Mouse (Mus musculus): Measurements from ENCODE around the gene Bod1l.

The Bod1l gene

GRCm38 (mm10) chr5:41844147-41844529 lies at the start of gene Bod1l:
TSS of gene Bod1l (minus strand) at chr5:41844315.
- DNase-seq (ENCODE audit: low spot score in 2 of 2) = peak; percentile 98 to 99

GRCm38 (mm10) chr5:41893351-41893750 lies 49.2 kb upstream of the Bod1l start:
- DNase-seq (ENCODE audit: low spot score in 2 of 2) = no peak

GRCm38 (mm10) chr5:41890871-41891270 lies 46.8 kb upstream of the Bod1l start:
- DNase-seq (ENCODE audit: low spot score in 2 of 2) = no peak

DNA sequence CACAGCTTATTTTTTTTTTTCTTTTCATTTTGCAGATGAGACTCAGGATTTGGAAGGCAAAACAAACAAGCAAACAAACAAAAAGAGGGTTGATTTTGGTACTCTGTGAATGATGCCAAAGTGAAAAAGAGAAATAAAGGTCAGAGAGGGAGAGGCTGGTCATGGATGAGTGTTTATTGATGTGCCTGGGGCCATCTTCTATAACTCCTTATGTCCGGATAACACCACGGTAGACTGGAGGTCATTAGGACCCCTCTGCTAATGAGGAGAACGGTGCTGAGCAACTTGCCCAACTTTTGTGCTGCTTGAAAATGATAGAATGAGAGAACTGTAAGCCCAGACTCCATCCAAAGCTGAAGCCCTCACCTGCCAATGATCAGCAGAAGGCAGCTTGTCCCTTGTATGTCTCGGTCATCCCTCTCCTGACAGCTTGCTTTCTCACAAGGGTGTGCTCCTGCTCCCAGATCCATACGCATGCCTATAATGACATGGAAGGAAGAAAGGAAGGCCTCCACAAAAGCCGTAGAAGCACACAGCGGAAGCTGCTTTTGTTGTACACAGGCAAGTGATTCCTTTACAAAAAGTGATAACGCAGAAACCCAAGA lies 45.2 kb upstream of the Bod1l start:
- no peak for DNase-seq (ENCODE audit: low spot score in 2 of 2)

GRCm38 (mm10) chr5:41888834-41889233 lies 44.7 kb upstream of the Bod1l start:
- no peak for DNase-seq (ENCODE audit: low spot score in 2 of 2)

- peak; percentile 30 to 62 for DNase-seq (ENCODE audit: low spot score in 2 of 2)
These were observed 43.6 kb upstream of the Bod1l start for GRCm38 (mm10) chr5:41887738-41888137.

DNA sequence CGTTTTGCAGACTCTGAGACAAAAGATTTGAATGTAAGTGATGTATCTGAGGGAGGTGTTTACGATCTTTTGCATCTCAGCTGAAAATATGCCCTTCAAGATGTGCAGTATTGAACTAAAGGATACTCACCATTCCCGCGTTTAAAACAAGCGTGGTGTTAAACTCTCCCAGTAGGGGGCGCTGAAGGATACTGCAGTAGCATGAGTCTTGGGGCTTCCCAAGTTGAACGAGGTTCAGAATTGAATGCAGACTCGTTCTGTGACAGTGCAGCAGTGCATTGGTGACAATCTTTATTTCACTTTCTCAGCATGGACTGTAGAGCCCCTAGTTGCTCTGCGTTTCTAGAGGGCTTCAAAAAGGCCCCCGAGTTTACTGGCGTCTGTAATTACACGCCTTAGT lies 40.4 kb upstream of the Bod1l start:
- DNase-seq (ENCODE audit: low spot score in 2 of 2) = peak; percentile 35 to 57

DNA sequence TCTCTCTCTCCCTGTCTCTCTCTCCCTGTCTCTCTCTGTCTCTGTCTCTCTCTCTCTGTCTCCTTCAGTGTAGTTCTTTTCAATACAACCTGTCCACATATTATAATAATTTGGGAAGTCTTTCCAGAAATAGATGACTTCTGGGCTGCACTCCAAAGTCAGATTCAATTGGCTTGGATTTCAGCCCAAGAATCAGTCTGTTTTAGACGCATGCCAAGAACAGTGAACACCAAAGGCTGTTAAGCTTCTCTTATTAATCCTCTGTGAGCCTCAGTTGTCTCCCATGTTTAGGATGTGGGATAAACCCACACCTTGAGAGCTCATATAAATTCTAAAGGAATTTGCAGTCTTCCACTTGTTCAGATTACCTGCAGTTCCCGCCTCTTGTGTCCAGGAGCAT lies 27.0 kb upstream of the Bod1l start:
- DNase-seq (ENCODE audit: low spot score in 2 of 2) = no peak

- DNase-seq (ENCODE audit: low spot score in 2 of 2) = no peak
These were observed 11.7 kb upstream of the Bod1l start for GRCm38 (mm10) chr5:41855781-41856180.

DNA sequence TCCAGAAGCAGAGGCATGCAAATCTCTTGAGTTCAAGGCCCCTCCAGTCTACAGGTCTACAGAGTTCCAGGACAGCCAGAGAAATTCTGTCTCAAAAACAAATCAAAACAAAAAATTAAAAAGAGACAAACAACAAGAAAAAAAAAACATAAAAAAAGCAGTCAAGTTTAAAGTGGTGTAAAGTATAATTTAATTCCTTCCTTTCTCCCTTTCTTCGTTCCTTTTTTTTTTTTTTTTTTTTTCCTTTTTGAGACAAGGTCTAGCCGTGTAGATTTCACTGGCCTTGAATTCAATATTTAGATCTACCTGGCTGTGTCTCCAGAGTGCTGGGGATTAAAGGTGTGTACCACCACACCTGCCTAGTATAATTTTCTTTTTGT lies 1.4 kb upstream of the Bod1l start:
- no peak for DNase-seq (ENCODE audit: low spot score in 2 of 2)

- DNase-seq (ENCODE audit: low spot score in 2 of 2) = no peak
These were observed 874 bp upstream of the Bod1l start for GRCm38 (mm10) chr5:41844820-41845557.

DNA sequence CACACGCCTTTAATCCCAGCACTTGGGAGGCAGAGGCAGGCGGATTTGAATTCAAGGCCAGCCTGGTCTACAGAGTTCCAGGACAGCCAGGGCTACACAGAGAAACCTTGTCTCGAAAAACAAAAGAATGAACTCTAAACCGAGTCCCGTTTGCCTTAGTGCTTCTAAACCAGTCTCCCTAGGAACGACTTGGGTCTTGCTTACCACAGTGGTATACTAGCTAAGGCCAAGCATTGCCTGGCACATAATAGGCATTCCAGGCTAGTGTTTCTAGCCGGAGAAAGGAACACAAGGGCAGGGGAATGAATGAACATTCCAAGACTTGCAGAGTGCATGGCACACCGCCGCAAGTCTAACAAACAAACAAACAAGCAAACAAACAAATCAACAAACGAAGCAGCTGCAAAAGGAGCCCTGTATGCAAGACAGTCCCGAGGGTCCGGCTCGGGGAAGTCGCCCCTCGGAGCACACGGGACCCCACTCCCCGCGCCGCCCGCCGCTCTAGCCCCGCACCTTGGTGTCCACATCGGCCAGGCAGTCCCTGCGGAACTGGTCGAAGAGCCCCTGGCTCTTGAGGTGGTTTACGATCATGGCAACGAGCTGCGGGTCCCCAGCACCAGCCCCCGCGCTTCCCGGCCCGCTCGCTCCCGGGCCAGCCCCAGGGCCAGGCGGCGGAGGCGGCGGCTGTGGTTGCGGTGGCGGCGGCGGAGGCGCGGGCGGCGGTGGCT lies 532 bp downstream of the Bod1l start:
- DNase-seq (ENCODE audit: low spot score in 2 of 2) = no peak

DNA sequence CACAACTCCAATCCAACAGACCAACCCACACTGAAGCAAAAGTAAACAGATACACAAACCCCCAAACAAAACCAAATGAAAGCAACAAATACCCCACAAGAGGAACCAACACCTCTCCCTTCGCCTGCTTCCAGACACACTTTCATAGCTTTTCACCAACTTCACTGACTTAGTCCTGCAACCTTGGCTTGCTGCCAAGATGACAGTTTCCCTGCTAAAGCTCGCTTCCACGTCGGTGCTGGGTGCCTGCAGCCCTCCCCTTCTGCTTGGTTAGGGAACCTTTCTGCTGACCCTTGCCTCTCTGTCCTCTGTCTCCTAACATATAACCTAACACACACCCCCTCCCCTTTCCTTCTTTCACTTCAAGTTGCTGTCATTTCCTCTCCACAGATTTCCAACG lies 1.4 kb downstream of the Bod1l start:
- DNase-seq (ENCODE audit: low spot score in 2 of 2) = no peak

GRCm38 (mm10) chr5:41841735-41842134 lies 2.4 kb downstream of the Bod1l start:
- DNase-seq (ENCODE audit: low spot score in 2 of 2) = no peak

- DNase-seq (ENCODE audit: low spot score in 2 of 2) = no peak
These were observed 14.0 kb downstream of the Bod1l start for GRCm38 (mm10) chr5:41830100-41830499.

GRCm38 (mm10) chr5:41821158-41821557 lies 23.0 kb downstream of the Bod1l start:
- DNase-seq (ENCODE audit: low spot score in 2 of 2) = no peak

GRCm38 (mm10) chr5:41820530-41820929 lies 23.6 kb downstream of the Bod1l start:
- DNase-seq (ENCODE audit: low spot score in 2 of 2) = no peak

DNA sequence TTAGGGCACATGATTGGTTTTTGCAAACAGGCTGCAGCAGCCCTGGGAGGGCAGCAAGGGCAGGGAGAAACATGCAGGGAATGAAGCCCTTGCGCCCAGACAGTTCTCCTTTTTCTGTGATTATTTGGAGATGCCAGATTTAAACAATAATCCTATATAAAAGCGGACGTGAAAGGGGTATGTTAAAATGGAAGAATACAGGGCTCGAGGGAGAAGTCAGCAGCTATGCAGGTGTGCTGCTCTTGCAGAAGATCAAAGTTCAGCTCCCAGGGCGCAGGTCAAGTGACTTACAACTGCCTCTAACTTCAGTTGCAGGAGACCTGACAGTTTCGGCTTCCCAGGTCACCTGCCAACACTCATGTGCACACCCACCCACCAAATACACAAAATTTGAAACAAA lies 31.6 kb downstream of the Bod1l start:
- no peak for DNase-seq (ENCODE audit: low spot score in 2 of 2)

- DNase-seq (ENCODE audit: low spot score in 2 of 2) = no peak
These were observed 32.8 kb downstream of the Bod1l start for GRCm38 (mm10) chr5:41811279-41811678.

GRCm38 (mm10) chr5:41807383-41807782 lies 36.7 kb downstream of the Bod1l start:
- no peak for DNase-seq (ENCODE audit: low spot score in 2 of 2)

DNA sequence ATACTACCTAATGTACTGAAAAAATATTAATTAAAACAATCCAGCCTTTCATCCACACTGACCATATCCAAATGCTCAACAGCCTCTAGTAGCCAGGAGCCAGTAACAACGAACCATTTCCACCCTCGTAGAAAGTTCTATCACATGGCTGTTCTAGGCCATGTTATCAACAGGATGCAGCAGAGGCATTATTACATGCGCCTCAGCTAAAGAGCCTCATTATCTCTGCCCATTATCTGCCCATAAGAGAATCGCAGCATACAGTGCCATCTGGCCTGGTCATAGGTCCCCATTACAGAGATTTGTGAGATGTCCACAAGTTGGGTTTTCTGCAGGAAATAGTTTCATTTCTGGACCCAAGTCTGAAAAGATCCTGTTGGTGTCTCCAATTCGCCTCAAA lies 37.9 kb downstream of the Bod1l start:
- DNase-seq (ENCODE audit: low spot score in 2 of 2) = no peak

GRCm38 (mm10) chr5:41805085-41805484 lies 39.0 kb downstream of the Bod1l start:
- DNase-seq (ENCODE audit: low spot score in 2 of 2) = no peak

- no peak for DNase-seq (ENCODE audit: low spot score in 2 of 2)
These were observed 39.5 kb downstream of the Bod1l start for GRCm38 (mm10) chr5:41804643-41805042.
